Comparison of ENCODE assay signal across 7 mouse cellular contexts in genomic region chr5:114639645-114639957, GRCm38 (mm10). TPM values are rescaled to one million over a fixed set of nuclear protein-coding genes. Genes with fewer than 3 reads are reported as not detected.
DNase-seq lines count a peak whose midpoint lies in the region; ATAC-seq and TF ChIP-seq lines count a peak whose summit lies in the region.

No protein-coding gene starts in this region.

- no peak overlapping the region for H3K27ac ChIP-seq in lung, embryonic 16.5 days (ENCODE audit: low read length)
- no peak overlapping the region for H3K27ac ChIP-seq in forebrain, embryonic 15.5 days (replicated peaks)
- H3K27ac ChIP-seq in limb, embryonic 13.5 days: no peak overlapping the region
- no peak overlapping the region for H3K27ac ChIP-seq in stomach, embryonic 16.5 days (ENCODE audit: low read length)
- H3K27ac ChIP-seq in thymus, adult 2 months (ENCODE audit: control insufficient read depth, insufficient read depth, low read length): no peak overlapping the region

- no peaks in the 10 kb centered on the region; the same call in none of the 2 replicates for H3K27me3 ChIP-seq in lung, embryonic 16.5 days (ENCODE audit: control insufficient read depth, insufficient read depth, low read depth, low read length)
- peaks cover 9% of the 10 kb centered on the region; the same call in 1 of the 2 replicates for H3K27me3 ChIP-seq in forebrain, embryonic 15.5 days
- peaks cover 43% of the 10 kb centered on the region for H3K27me3 ChIP-seq in limb, embryonic 13.5 days
- peaks cover 6% of the 10 kb centered on the region; the same call in 1 of the 2 replicates for H3K27me3 ChIP-seq in stomach, embryonic 16.5 days (ENCODE audit: control insufficient read depth, insufficient read depth, low read length)
- no peaks in the 10 kb centered on the region for H3K27me3 ChIP-seq in thymus, adult 2 months (ENCODE audit: control insufficient read depth, insufficient read depth, low read length)

- no peak overlapping the region for H3K9ac ChIP-seq in lung, embryonic 16.5 days (ENCODE audit: low read length)
- H3K9ac ChIP-seq in forebrain, embryonic 15.5 days (replicated peaks): no peak overlapping the region
- no peak overlapping the region for H3K9ac ChIP-seq in limb, embryonic 13.5 days
- H3K9ac ChIP-seq in stomach, embryonic 16.5 days (ENCODE audit: low read length): no peak overlapping the region

- H3K4me2 ChIP-seq in lung, embryonic 16.5 days (ENCODE audit: low read depth, low read length): peak overlapping the region; percentile 42; the same call in 1 of the 2 replicates
- peak overlapping the region; percentile 34 for H3K4me2 ChIP-seq in forebrain, embryonic 15.5 days (replicated peaks)
- peak overlapping the region; percentile 55 for H3K4me2 ChIP-seq in limb, embryonic 13.5 days (replicated peaks)
- peak overlapping the region; percentile 42 for H3K4me2 ChIP-seq in stomach, embryonic 16.5 days (ENCODE audit: low read depth, low read length)

- ATAC-seq in lung, embryonic 16.5 days (ENCODE audit: low read depth): no peak; the same call in 1 of the 2 replicates
- 0 out of 2 replicates have a peak, but pooled peaks have one; percentile 19 for ATAC-seq in forebrain, embryonic 15.5 days (replicated peaks)
- ATAC-seq in limb, embryonic 13.5 days (ENCODE audit: low FRiP score, low read depth): peak; percentile 51; the same call in 1 of the 2 replicates
- ATAC-seq in stomach, embryonic 16.5 days (ENCODE audit: insufficient read depth, low FRiP score): no peak

- H3K4me3 ChIP-seq in lung, embryonic 16.5 days (ENCODE audit: low read length): no peak overlapping the region
- H3K4me3 ChIP-seq in forebrain, embryonic 15.5 days: no peak overlapping the region
- peak overlapping the region; percentile 17; the same call in 1 of the 2 replicates for H3K4me3 ChIP-seq in limb, embryonic 13.5 days
- H3K4me3 ChIP-seq in stomach, embryonic 16.5 days (replicated peaks; ENCODE audit: low read length): no peak overlapping the region; the same call in 1 of the 2 replicates
- H3K4me3 ChIP-seq in thymus, adult 2 months (ENCODE audit: control insufficient read depth, insufficient read depth, low read length): no peak overlapping the region

- TF ChIP-seq CTCF in thymus, adult 2 months (IDR thresholded peaks at IDR 0.05; ENCODE audit: borderline replicate concordance, control insufficient read depth, extremely low read depth, insufficient read depth, low read length, poor library complexity): no peak

- H3K36me3 ChIP-seq in lung, embryonic 16.5 days (ENCODE audit: control insufficient read depth, insufficient read depth, low read length): no peaks in the 10 kb centered on the region
- no peaks in the 10 kb centered on the region for H3K36me3 ChIP-seq in forebrain, embryonic 15.5 days
- H3K36me3 ChIP-seq in limb, embryonic 13.5 days: no peaks in the 10 kb centered on the region
- no peaks in the 10 kb centered on the region for H3K36me3 ChIP-seq in stomach, embryonic 16.5 days (ENCODE audit: control insufficient read depth, insufficient read depth, low read length)
- H3K36me3 ChIP-seq in thymus, adult 2 months (ENCODE audit: control insufficient read depth, insufficient read depth, low read length): no peaks in the 10 kb centered on the region

- no peaks in the 10 kb centered on the region for H3K9me3 ChIP-seq in lung, embryonic 16.5 days (ENCODE audit: control insufficient read depth, low read length)
- no peaks in the 10 kb centered on the region for H3K9me3 ChIP-seq in forebrain, embryonic 15.5 days
- H3K9me3 ChIP-seq in limb, embryonic 13.5 days: no peaks in the 10 kb centered on the region
- H3K9me3 ChIP-seq in stomach, embryonic 16.5 days (replicated peaks; ENCODE audit: control insufficient read depth, low read length): no peaks in the 10 kb centered on the region

- no peak for TF ChIP-seq POLR2A in thymus, adult 2 months (IDR thresholded peaks at IDR 0.05; ENCODE audit: control insufficient read depth, extremely low read depth, insufficient read depth, low read length, poor library complexity)

- peaks cover 5% of the 10 kb centered on the region for H3K4me1 ChIP-seq in lung, embryonic 16.5 days (replicated peaks; ENCODE audit: control insufficient read depth, insufficient read depth, low read length)
- peaks cover 6% of the 10 kb centered on the region for H3K4me1 ChIP-seq in forebrain, embryonic 15.5 days
- H3K4me1 ChIP-seq in limb, embryonic 13.5 days: peaks cover 10% of the 10 kb centered on the region
- H3K4me1 ChIP-seq in stomach, embryonic 16.5 days (ENCODE audit: control insufficient read depth, insufficient read depth, low read length): peaks cover 5% of the 10 kb centered on the region; the same call in 1 of the 2 replicates
- peaks cover 2% of the 10 kb centered on the region; the same call in 1 of the 2 replicates for H3K4me1 ChIP-seq in thymus, adult 2 months (replicated peaks; ENCODE audit: control insufficient read depth, insufficient read depth, low read length)

- 26% methylated on average over 7 of the region's 7 CpGs for WGBS in lung, embryonic 16.5 days
- 36% methylated on average over 7 of the region's 7 CpGs for WGBS in forebrain, embryonic 15.5 days
- 29% methylated on average over 7 of the region's 7 CpGs for WGBS in limb, embryonic 13.5 days
- 16% methylated on average over 7 of the region's 7 CpGs for WGBS in stomach, embryonic 16.5 days
- 30% methylated on average over 7 of the region's 7 CpGs for WGBS in thymus, adult 2 months

- no peak for DNase-seq in lung, postnatal 10 days
- DNase-seq in thymus, adult 2 months: no peak
- no peak for DNase-seq in yolk sac, embryonic 10.5 days (ENCODE audit: low spot score)

RNA-seq across cellular contexts. Expression of gene Trpv4, which starts 18.6 kb away (rescaled TPM):
- 2.8 and 2.9 TPM in 2 replicates for polyA plus RNA-seq in lung, embryonic 16.5 days (2015; fragmentation: Nextera tagmentation; extraction: Ambion mirVana)
- 0.56 and 0.88 TPM in 2 replicates for polyA plus RNA-seq in forebrain, embryonic 15.5 days (2015; fragmentation: Nextera tagmentation; extraction: Ambion mirVana)
- polyA plus RNA-seq in limb, embryonic 13.5 days (2015; fragmentation: Nextera tagmentation; extraction: Ambion mirVana): 8.4 and 11.8 TPM in 2 replicates
- 2.8 and 3.7 TPM in 2 replicates for polyA plus RNA-seq in stomach, embryonic 16.5 days (2015; fragmentation: Nextera tagmentation; extraction: Ambion mirVana)
- 4.2 and 6.5 TPM in 2 replicates for polyA plus RNA-seq in thymus, adult 2 months (2012; rRNA removed)

RNA-seq across cellular contexts. Expression of gene Gltp, which starts 51.2 kb away (rescaled TPM):
- 104 and 105 TPM in 2 replicates for polyA plus RNA-seq in lung, embryonic 16.5 days (2015; fragmentation: Nextera tagmentation; extraction: Ambion mirVana)
- polyA plus RNA-seq in forebrain, embryonic 15.5 days (2015; fragmentation: Nextera tagmentation; extraction: Ambion mirVana): 36.9 and 39.6 TPM in 2 replicates
- 95.1 and 97.0 TPM in 2 replicates for polyA plus RNA-seq in limb, embryonic 13.5 days (2015; fragmentation: Nextera tagmentation; extraction: Ambion mirVana)
- 208 and 281 TPM in 2 replicates for polyA plus RNA-seq in stomach, embryonic 16.5 days (2015; fragmentation: Nextera tagmentation; extraction: Ambion mirVana)
- 237 and 275 TPM in 2 replicates for polyA plus RNA-seq in thymus, adult 2 months (2012; rRNA removed)

Comparison
In these comparisons a context has a peak if more than half of its experiments do, and no peak if none do; other contexts are left out.
1. ATAC-seq: peak in forebrain, embryonic 15.5 days (single experiment) and limb, embryonic 13.5 days (single experiment); none in lung, embryonic 16.5 days (single experiment) and stomach, embryonic 16.5 days (single experiment).
2. Peak in every context shown above with its lines, with median percentiles within 50 percentile points of each other: H3K4me2 ChIP-seq.